Comparison of ENCODE assay signal across 12 mouse cellular contexts in the genomic region with DNA sequence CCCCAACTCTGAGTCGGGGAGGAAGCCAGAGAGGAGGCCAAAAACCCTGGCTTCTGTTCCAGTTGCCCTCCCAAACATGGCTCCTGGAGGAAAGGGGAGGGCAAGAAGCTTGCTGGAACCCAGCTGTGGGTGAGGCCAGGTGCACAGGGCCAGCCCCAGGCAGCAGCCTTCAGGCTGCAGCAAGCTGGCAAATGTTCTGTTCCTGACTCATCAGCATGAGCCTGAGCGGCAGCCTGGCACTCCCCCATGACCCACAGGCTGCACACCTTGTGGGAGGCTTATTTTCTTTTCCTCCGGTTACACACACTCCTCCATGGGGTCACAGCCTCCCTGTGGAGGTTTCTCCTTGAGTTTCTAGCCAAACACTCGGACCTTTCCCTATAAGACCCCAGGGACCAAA. TPM values are rescaled to one million over a fixed set of nuclear protein-coding genes. Genes with fewer than 3 reads are reported as not detected.
A peak's percentile ranks its signal among the peaks of the same experiment; 100 is the strongest.
DNase-seq lines count a peak whose midpoint lies in the region; ATAC-seq and TF ChIP-seq lines count a peak whose summit lies in the region.
"Had no signal": no experiment of that assay in that cellular context is flagged by ENCODE, and none has a peak within 500 bp of the region (broad histone marks: within the 10 kb centered on the region; RNA-seq: fewer than 3 reads in every experiment).

No protein-coding gene starts in this region.

- peaks cover 14% of the 10 kb centered on the region for H3K4me1 ChIP-seq in intestine, embryonic 15.5 days (replicated peaks)
- H3K4me1 ChIP-seq in intestine, postnatal 0 days (replicated peaks; ENCODE audit: control insufficient read depth, insufficient read depth, low read length), result peaks cover 6% of the 10 kb centered on the region
- H3K4me1 ChIP-seq in midbrain, embryonic 16.5 days (ENCODE audit: control insufficient read depth, insufficient read depth, low read length), result 0 out of 2 replicates have a peak, but pooled peaks cover 2% of the 10 kb centered on the region

- no peaks in the 10 kb centered on the region for H3K36me3 ChIP-seq in intestine, embryonic 15.5 days
- H3K36me3 ChIP-seq in intestine, postnatal 0 days (ENCODE audit: control insufficient read depth, insufficient read depth), result no peaks in the 10 kb centered on the region; the same call in 1 of the 2 replicates
- no peaks in the 10 kb centered on the region for H3K36me3 ChIP-seq in midbrain, embryonic 16.5 days (ENCODE audit: control insufficient read depth, insufficient read depth, low read length)
- H3K36me3 ChIP-seq: limb, embryonic 12.5 days; neural tube, embryonic 12.5 days had no signal

- peak; percentile 67 for DNase-seq in urinary bladder, postnatal 14 days (ENCODE audit: low spot score)
- no peak for DNase-seq in urinary bladder, postnatal 25 days (ENCODE audit: low spot score)
- peak; percentile 84 for DNase-seq in fibroblast of lung, adult 2 months (ENCODE audit: low read depth)
- DNase-seq in right cerebral cortex, adult 2 months (ENCODE audit: low spot score in 2 of 2), result no peak
- DNase-seq in right cerebral cortex, postnatal 4 days, result no peak

- ATAC-seq in intestine, embryonic 15.5 days, result 0 out of 2 replicates have a peak, but pooled peaks have one; percentile 21
- ATAC-seq in intestine, postnatal 0 days, result no peak
- no peak for ATAC-seq in midbrain, embryonic 16.5 days
- ATAC-seq: forebrain, embryonic 16.5 days had no signal

- H3K9ac ChIP-seq in intestine, embryonic 15.5 days, result no peak overlapping the region
- no peak overlapping the region for H3K9ac ChIP-seq in intestine, postnatal 0 days (ENCODE audit: low read depth, low read length)
- H3K9ac ChIP-seq in midbrain, embryonic 16.5 days (ENCODE audit: low read depth, low read length), result no peak overlapping the region
- H3K9ac ChIP-seq: limb, embryonic 12.5 days; neural tube, embryonic 12.5 days had no signal

- TF ChIP-seq CTCF in intestine, postnatal 0 days (IDR thresholded peaks at IDR 0.05; ENCODE audit: low read depth), result no peak

- no peaks in the 10 kb centered on the region for H3K27me3 ChIP-seq in intestine, embryonic 15.5 days (replicated peaks)
- H3K27me3 ChIP-seq in intestine, postnatal 0 days (replicated peaks; ENCODE audit: control insufficient read depth, insufficient read depth, low read length), result no peaks in the 10 kb centered on the region
- peaks cover 2% of the 10 kb centered on the region for H3K27me3 ChIP-seq in midbrain, embryonic 16.5 days (ENCODE audit: control insufficient read depth, insufficient read depth, low read depth, low read length)

- H3K9me3 ChIP-seq in intestine, embryonic 15.5 days, result no peaks in the 10 kb centered on the region
- H3K9me3 ChIP-seq in intestine, postnatal 0 days (ENCODE audit: control insufficient read depth), result no peaks in the 10 kb centered on the region
- no peaks in the 10 kb centered on the region for H3K9me3 ChIP-seq in midbrain, embryonic 16.5 days (replicated peaks; ENCODE audit: control insufficient read depth, low read length, poor library complexity, severe bottlenecking)
- H3K9me3 ChIP-seq: limb, embryonic 12.5 days; neural tube, embryonic 12.5 days had no signal

- no peak overlapping the region for H3K4me3 ChIP-seq in intestine, embryonic 15.5 days (replicated peaks)
- no peak overlapping the region for H3K4me3 ChIP-seq in intestine, postnatal 0 days (ENCODE audit: low read depth, low read length)
- no peak overlapping the region for H3K4me3 ChIP-seq in midbrain, embryonic 16.5 days (ENCODE audit: low read depth, low read length)
- H3K4me3 ChIP-seq: limb, embryonic 12.5 days; neural tube, embryonic 12.5 days had no signal

- H3K4me2 ChIP-seq in intestine, embryonic 15.5 days (replicated peaks), result no peak overlapping the region; the same call in 1 of the 2 replicates
- H3K4me2 ChIP-seq in intestine, postnatal 0 days (replicated peaks; ENCODE audit: low read depth), result no peak overlapping the region
- no peak overlapping the region for H3K4me2 ChIP-seq in midbrain, embryonic 16.5 days (ENCODE audit: low read length)
- H3K4me2 ChIP-seq: heart, embryonic 11.5 days; limb, embryonic 12.5 days; neural tube, embryonic 12.5 days had no signal

- no peak overlapping the region; the same call in 1 of the 2 replicates for H3K27ac ChIP-seq in intestine, embryonic 15.5 days
- no peak overlapping the region for H3K27ac ChIP-seq in intestine, postnatal 0 days (ENCODE audit: low read depth, low read length)
- no peak overlapping the region for H3K27ac ChIP-seq in midbrain, embryonic 16.5 days (ENCODE audit: low read length)
- H3K27ac ChIP-seq: limb, embryonic 12.5 days; neural tube, embryonic 12.5 days had no signal

- WGBS in intestine, embryonic 15.5 days, result 63% methylated on average over 4 of the region's 4 CpGs
- WGBS in intestine, postnatal 0 days, result 72% methylated on average over 4 of the region's 4 CpGs
- 65% methylated on average over 4 of the region's 4 CpGs for WGBS in midbrain, embryonic 16.5 days

RNA-seq across cellular contexts. Expression of a gene that starts 30.2 kb away (rescaled TPM):
- polyA plus RNA-seq in intestine, embryonic 15.5 days (2015; fragmentation: Nextera tagmentation; extraction: Ambion mirVana), result 55.7 and 67.4 TPM in 2 replicates
- 44.0 and 52.9 TPM in 2 replicates for polyA plus RNA-seq in intestine, postnatal 0 days (2015; fragmentation: Nextera tagmentation; extraction: Ambion mirVana)
- 7.6 and 9.4 TPM in 2 replicates for polyA plus RNA-seq in midbrain, embryonic 16.5 days (2015; fragmentation: Nextera tagmentation; extraction: Ambion mirVana)

Comparison
In these comparisons a context has a peak if more than half of its experiments do, and no peak if none do; other contexts are left out.
1. DNase-seq: peak in urinary bladder, postnatal 14 days (single experiment) and fibroblast of lung, adult 2 months (single experiment); none in urinary bladder, postnatal 25 days (single experiment), right cerebral cortex, adult 2 months (0 of 2) and right cerebral cortex, postnatal 4 days (single experiment).